Mouse (Mus musculus) megakaryocyte, embryonic 14.5 days (primary cell): Measurements from ENCODE around the gene Trim8.

Experiments
- FLI1 ChIP-seq: IDR thresholded peaks from 2 replicates; pipeline ENCODE4 v1.6.1; 2012; ENCODE audit warnings: low read length, inconsistent platforms, mixed read lengths
- GATA1 ChIP-seq: IDR thresholded peaks from 3 replicates; pipeline ENCODE4 v1.6.1; 2012; ENCODE audit warnings: mixed read lengths, low read length, inconsistent platforms, borderline replicate concordance

DNA sequence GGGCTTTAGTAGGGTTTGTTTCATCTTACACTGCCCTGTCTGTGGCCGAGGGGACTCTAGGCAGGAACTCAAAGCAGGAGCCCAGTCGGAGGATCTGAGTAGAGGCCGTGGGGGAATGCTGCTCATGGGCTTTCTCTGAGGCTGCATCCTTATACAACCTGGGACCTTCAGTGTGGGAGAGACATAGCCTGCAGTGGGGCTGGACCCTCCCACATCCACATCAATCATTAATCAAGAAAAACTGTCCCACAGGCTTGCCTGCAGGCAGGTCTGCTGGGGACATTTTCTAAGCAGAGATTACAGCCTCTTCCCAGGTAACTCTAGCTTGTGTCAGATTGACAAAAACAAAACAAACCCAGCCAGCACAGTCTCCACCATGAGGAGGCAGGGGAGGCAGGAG lies 38.9 kb upstream of the Trim8 start:
- no peak for TF ChIP-seq GATA1
- TF ChIP-seq FLI1 = no peak
